Mouse (Mus musculus) thymus, postnatal 14 days (tissue): Measurements from ENCODE around the gene Cdh4.

ENCODE experiments used
- DNase-seq: peaks from one replicate; pipeline ENCODE4 v3.0.0; 2021

Cdh4 gene

GRCm38 (mm10) chr2:179801042-179801441 is 358.8 kb downstream of the Cdh4 start:
- DNase-seq = no peak

- DNase-seq = no peak
These were observed 360.2 kb downstream of the Cdh4 start for GRCm38 (mm10) chr2:179802411-179802810.

GRCm38 (mm10) chr2:179811086-179811485 is 368.9 kb downstream of the Cdh4 start:
- DNase-seq = no peak

DNA sequence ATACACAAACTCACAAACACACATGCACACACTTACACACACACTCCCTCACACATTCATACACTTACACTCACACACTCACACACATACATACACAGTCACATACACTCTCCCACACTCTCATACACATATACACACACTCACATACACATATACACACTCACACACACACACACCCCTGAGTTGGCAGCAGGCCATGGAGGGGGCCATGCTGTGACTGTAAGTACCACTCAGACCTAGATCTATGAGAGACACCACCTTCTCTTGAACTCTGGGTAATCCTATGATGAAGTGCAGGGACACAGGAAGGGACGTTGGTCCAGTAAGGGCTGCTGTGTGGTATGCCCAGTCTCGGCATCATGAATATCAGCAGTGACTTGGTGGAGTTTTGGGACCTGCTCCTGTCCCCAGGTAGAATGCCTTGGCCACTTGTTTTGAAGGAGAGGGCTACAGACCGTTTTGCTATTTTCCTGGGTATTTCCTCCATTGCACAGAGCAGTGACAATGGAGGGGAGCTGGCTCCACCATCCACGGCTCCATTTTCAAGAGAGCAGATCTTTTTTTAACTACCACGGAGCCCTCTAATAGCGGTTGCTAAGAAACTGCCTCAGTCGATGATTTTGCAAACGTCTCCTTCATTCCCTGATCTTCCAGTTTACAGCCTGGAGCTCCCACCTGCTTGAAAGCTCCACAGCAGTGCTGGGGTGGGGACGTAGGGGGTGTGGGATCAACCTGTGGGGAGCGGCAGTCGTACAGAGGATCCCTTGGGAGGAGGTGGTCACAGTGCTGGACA is 371.0 kb downstream of the Cdh4 start:
- no peak for DNase-seq

- DNase-seq = no peak
These were observed 382.6 kb downstream of the Cdh4 start for GRCm38 (mm10) chr2:179824776-179825326.

DNA sequence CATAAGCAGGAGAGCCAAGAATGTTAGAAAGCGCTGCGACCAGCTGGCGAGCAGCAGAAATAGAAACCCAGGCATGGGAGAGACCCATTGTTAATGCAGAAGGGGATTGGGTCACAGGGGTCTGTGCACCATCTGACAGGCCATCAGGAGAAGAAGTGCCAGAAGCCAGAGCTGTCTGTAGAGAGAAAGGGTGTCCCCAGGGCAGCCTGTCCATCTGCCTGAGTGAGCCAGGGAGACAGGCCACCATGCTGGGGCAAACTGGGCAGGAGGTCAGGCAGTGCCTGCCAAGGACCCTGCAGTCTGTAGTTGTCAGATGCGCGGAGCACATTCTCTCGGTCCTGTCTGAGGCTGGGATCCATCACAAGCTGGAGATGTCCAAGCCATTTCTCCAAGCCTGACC is 386.7 kb downstream of the Cdh4 start:
- no peak for DNase-seq

DNA sequence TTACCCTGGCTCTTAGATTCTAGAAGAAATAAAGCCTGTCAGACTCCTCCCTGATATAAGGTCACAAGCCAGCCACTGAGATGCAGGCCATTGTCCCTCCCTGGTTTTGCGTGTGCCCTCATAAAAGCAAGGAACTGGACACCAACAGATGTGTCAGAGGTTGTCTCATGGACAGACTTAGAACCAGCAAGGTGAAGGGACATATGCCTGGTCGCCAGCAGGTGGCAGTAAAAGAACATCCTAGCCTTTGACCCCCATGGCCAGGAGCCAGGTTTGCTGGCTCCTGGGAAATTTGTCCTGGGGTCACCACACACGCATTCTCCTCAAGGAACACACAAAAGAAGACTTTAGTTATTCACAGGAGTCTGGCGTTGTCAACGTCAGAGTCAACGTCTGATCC is 387.7 kb downstream of the Cdh4 start:
- peak; percentile 35 for DNase-seq

DNA sequence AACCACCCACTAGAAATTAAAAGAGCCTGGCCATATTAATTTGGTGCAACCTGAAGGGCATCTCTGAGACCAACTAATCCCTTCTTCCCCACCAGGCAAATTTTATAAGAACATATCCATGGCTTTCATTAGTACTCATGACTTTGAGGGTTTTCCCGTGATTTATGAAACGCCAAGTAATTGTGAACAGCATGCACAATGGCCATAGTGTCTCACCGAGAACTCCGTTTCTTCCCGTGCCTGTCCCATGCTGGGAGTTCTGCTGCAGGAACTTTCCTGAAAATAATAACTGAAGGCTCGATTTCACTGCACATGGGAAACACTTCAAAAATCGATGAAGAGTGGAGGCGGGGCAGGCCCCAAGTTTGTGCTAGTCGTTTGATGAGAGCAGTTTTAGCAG is 392.7 kb downstream of the Cdh4 start:
- no peak for DNase-seq

GRCm38 (mm10) chr2:179835570-179835969 is 393.3 kb downstream of the Cdh4 start:
- no peak for DNase-seq

DNA sequence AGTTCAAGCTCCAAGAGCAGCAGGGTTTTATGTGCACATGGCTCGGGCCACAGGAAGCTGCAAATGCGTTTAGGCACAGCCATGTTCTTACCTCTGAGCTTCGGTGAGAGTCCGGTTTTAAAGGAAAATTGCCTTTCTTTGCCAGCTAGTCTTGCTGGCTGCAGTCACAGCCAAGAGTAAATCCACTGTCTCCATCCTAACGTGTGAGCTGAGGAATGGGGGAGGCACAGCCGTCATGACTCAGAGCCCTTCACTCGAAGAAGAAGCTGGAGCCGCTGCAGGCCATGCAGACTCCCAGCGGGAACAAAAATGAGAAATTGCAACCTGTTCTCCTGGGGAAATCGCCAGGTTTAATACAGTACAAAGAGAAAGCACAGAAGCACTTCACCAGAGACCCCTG is 395.0 kb downstream of the Cdh4 start:
- no peak for DNase-seq

GRCm38 (mm10) chr2:179838036-179838435 is 395.8 kb downstream of the Cdh4 start:
- DNase-seq = no peak

DNA sequence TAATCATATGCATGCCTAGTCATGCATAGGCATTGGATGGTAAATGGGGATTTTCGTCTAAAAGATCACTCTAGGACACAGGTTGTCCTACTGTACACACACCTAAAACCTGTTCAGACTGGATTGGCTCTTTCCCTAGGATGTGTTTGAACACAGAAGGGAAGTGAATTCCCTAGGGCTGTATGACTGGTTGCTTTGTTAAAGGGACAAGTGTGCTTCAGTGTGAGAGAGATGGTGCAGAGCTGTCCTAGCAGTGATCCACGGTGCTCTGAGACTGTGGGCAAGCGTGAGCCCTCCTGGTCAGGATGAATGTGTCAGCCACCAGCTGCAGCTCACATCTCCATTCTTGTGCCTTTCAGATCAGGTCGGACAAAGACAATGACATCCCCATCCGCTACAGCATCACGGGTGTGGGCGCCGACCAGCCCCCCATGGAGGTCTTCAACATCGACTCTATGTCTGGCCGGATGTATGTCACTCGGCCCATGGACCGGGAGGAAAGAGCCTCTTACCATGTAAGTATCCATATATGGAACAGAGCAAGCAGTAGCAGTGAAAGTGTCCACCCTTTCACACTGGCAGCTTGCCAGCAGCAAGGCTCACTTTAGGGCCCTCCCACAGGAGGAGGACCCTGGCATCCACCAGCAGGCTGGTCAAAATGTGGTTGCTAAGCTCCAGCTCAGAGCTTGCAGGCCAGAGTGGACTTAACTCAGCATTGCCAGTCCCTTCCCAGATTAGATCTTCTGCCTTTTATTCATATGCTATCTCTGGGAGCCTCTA is 400.6 kb downstream of the Cdh4 start:
- DNase-seq = no peak

DNA sequence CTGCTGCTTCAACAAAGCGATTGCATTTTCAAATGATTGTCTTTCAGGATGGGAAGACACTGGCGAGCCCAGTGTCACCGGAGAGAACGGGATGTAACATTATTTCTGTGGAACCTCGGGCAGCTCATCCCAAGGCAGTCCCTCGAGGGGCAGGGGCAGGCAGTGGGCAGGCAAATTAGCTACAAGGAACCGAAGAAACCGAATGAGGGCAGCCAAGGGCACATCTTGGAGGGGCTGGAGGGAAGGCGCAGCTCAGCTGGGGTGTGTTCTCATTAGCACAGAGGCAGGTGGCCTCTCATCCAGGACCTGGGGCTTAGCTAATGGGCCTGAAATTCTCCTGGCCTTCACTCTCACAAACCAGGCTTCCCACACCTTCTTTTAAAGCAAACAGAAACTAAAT is 407.5 kb downstream of the Cdh4 start:
- DNase-seq = no peak

DNA sequence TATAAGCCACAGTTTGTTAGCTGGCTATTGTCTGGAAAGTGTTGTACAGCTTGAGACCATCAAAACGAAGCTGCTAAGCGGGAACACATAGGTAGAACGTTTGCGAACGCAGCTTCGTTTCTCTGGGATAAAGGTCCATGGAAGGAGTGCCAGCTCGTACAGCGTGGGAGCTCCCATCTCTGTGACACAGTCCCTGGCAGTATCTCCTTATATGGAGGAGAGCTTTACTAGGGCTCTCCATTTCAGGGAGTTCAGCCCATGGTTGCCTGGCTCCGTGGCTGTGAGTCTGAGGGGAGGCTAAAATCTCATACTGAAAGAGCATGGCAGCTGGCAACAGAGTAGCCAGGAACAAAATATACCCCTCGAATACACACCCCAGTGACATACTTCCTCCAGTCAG is 409.9 kb downstream of the Cdh4 start:
- no peak for DNase-seq

DNA sequence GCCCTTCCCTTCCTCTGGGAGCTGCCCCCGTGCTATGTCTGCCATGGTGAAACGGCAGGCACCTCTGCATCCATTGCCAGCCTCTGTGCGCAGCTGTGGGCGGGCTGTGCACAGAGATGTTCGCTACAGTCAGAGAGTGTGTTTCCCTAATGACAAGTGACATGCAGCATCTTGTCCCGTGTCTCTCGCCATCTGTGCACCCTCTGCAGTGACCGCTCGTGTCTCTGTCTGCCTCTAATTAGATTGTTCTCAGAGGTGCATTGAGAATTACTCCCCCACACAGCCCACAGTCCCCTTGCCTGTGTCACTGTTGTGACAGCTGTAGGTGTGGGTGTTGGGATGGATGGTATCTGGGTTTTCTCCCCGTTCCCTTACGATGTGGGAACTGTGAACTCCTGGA is 410.6 kb downstream of the Cdh4 start:
- DNase-seq = no peak

GRCm38 (mm10) chr2:179853892-179854291 is 411.7 kb downstream of the Cdh4 start:
- no peak for DNase-seq

DNA sequence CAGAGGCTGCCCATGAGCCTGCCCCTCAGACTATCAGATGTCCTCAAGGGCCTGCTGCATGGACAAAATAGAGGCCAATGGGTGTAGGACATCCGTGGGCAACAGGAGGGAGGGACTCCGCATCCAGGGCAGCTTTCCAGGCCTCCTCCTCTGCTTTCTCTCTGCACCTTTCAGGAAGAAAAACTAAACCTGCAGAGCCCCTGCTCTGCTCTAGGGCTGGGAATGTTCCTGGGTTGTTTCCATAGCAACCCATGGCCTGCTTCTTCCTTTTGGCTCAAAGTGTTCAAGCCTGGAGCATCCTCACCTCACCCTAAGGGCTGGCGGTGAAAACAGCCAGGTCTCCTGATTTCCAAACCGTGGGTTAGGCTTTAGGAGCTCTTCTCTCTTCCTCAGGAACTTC is 414.9 kb downstream of the Cdh4 start:
- DNase-seq = no peak

- no peak for DNase-seq
These were observed 420.4 kb downstream of the Cdh4 start for GRCm38 (mm10) chr2:179862676-179863075.

- no peak for DNase-seq
These were observed 421.0 kb downstream of the Cdh4 start for GRCm38 (mm10) chr2:179863266-179863665.

DNA sequence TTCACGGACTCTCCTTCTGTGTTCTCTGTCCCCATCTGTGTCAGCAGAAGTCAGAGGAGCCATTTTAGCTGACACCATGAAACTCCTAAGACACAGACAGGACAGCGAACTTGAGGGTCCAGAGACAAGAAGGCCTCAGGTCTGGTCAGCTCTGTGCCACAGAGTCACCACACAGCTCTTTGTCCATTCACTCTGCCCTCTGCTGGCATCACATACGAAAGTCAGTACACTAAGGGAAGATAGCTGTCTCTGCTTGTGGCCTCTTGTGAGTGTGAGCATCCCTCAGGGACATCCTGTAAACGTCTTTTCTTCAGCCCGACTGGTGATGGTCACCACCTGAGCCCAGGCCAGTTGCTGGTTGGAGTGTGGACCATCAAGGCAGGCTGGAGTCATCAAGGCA is 422.9 kb downstream of the Cdh4 start:
- DNase-seq = no peak

GRCm38 (mm10) chr2:179867669-179868068 is 425.4 kb downstream of the Cdh4 start:
- DNase-seq = no peak

- no peak for DNase-seq
These were observed 427.6 kb downstream of the Cdh4 start for GRCm38 (mm10) chr2:179869871-179870270.

DNA sequence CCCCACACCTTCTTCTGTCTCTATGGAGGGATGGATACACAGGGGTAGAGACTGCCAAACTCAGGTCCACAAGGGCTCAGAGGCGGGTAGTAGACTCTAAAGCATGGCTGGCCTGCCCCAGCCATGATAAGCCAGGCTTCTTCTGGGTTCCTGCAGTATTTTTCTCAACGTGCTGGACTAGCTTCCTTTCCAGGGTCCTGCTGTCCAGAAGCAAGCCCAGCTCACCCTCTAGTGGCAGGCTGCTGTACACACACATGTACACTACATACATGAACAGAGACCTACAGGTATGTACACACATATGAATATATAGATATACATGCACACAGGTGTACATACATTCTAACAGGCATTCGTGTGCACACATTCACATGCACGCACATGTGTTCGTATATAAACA is 430.5 kb downstream of the Cdh4 start:
- DNase-seq = peak; percentile 9

DNA sequence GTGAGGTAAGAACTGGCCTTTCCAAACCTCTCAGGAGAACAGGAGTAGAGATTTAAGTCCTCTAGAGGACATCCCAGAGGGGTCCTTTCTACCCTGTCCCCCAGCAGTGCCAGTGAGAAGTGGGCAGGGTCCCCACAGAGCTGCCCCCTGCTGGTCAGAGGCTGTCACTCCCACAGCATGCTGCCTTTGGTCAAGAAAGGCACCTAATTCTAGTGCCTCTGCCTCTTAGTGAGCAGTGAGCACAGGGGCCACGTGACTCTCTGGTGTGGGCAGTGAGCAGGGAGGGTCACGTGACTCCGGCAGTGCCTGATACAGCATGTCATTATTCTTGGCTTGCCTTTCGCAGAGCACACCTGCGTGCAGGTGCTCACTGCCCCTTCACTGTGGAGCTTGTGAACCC is 431.1 kb downstream of the Cdh4 start:
- DNase-seq = peak; percentile 36
